Mouse (Mus musculus) hindbrain, embryonic 11.5 days (tissue): ENCODE results near the gene Rpp21. TPM values are rescaled to one million over a fixed set of nuclear protein-coding genes. Genes with fewer than 3 reads are reported as not detected.

Experiments
- ATAC-seq: fragments of 200-750 bp; cut with Nextera tagmentation; 2 replicates; pipeline ENCODE4 v1.8.0; 2017; ENCODE audit warnings: mild to moderate bottlenecking, moderate TSS enrichment, moderate library complexity; ENCODE audit not compliant: low FRiP score
- DNase-seq: peaks from one replicate; pipeline ENCODE4 v3.0.0-alpha.2; 2015; ENCODE audit warnings: low spot score
- H3K27ac ChIP-seq: fragments of 300-500 bp; sonication (generic); 2 replicates; pipeline ENCODE4 v1.5.1; 2014; ENCODE audit warnings: mild to moderate bottlenecking, low read depth, low read length
- H3K27me3 ChIP-seq: fragments of 300-500 bp; sonication (generic); 2 replicates; pipeline ENCODE4 v1.6.1; 2014; ENCODE audit warnings: mild to moderate bottlenecking, low read length, moderate library complexity, mixed read lengths; ENCODE audit not compliant: control insufficient read depth, insufficient read depth
- H3K36me3 ChIP-seq: fragments of 300-500 bp; sonication (generic); 2 replicates; pipeline ENCODE4 v1.6.1; 2014; ENCODE audit warnings: mild to moderate bottlenecking, low read length, moderate library complexity, mixed read lengths; ENCODE audit not compliant: control insufficient read depth, insufficient read depth
- H3K4me1 ChIP-seq: fragments of 300-500 bp; sonication (generic); replicated peaks from 2 replicates; pipeline ENCODE4 v1.6.1; 2014; ENCODE audit warnings: low read length, mixed read lengths; ENCODE audit not compliant: control insufficient read depth, insufficient read depth
- H3K4me2 ChIP-seq: fragments of 300-500 bp; sonication (generic); replicated peaks from 2 replicates; pipeline ENCODE4 v1.6.1; 2014; ENCODE audit warnings: mild to moderate bottlenecking, low read depth, low read length
- H3K4me3 ChIP-seq: fragments of 300-500 bp; sonication (generic); 2 replicates; pipeline ENCODE4 v1.5.1; 2014; ENCODE audit warnings: low read depth, low read length
- H3K9ac ChIP-seq: fragments of 300-500 bp; sonication (generic); 2 replicates; pipeline ENCODE4 v1.6.1; 2014; ENCODE audit warnings: low read depth, low read length
- H3K9me3 ChIP-seq: fragments of 300-500 bp; sonication (generic); 2 replicates; pipeline ENCODE4 v1.6.1; 2016; ENCODE audit warnings: low read length; ENCODE audit not compliant: control insufficient read depth
- WGBS: fragments of 180-500 bp; shearing (Covaris S2); extraction: QIAGEN DNeasy Blood & Tissue Kit; methylation state at CpG from one replicate; pipeline ENCODE4 v1.1.7; 2014; 5-methylcytosine and 5-hydroxymethylcytosine counted together
- polyA plus RNA-seq: library from polyadenylated mRNA; unstranded; fragments of >200 nt; fragmentation: Nextera tagmentation; extraction: Ambion mirVana; gene quantifications from 2 replicates; pipeline ENCODE4 v1.2.1, GENCODE M21; 2014

The Rpp21 gene
- polyA plus RNA-seq, 1 experiment from 2014 or later = 91.0 TPM

DNA sequence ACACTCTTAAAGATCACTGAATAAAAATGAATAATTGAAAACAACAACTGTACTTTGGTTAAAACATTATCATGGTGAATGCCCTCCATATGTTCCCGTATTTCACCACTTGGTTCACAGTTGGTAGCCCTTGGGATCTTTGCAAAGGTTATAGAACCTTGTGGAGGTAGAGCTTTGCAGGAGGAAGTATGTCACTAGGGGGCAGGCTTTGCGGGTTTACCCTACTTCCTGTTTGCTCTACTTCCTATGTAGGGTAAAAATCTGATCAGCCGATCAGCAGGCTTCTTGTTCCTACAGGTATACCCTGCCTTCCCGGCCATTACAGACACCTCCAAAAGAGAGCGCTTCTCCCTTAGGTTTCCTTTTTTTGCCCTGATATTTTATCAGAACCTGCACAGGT lies 8.0 kb upstream of the Rpp21 start:
- H3K27me3 ChIP-seq = no peaks in the 10 kb centered on the region
- H3K4me1 ChIP-seq = no peaks in the 10 kb centered on the region
- DNase-seq = no peak
- no peak overlapping the region for H3K4me3 ChIP-seq
- no peak overlapping the region for H3K27ac ChIP-seq
- ATAC-seq = no peak
- no peaks in the 10 kb centered on the region for H3K36me3 ChIP-seq
- WGBS = 78% methylated on average over 5 of the region's 5 CpGs
- H3K4me2 ChIP-seq = no peak overlapping the region
- no peaks in the 10 kb centered on the region for H3K9me3 ChIP-seq
- H3K9ac ChIP-seq = no peak overlapping the region

DNA sequence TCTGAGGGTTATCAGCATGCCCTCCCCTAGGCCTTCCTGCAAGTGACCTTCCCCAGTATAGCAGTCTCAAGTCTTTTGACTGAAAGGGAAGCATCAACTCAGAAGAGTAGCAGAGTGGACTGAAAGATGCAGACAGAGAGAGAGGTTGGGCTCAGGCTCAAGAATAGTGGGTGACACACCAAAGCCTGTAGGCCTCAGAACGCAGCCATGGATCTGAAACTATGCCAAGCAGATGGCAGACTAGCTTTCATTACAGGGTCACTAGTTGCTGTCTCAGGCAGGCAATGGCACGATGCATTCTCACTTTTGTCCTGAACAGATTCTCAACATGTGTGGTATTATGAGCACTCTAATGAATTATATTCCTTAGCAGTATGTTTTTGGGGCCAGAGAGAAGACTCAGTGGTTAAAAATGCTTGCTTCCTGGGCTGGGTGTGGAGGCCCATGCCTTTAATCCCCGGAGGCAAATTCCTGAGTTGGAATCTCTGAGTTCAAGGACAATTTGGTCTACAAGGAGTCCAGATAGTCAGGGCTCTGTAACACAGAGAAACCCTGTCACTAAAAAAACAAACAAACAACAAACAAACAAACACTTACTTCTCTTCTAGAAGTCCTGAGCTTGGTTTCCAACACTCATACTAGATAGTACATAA lies 6.5 kb upstream of the Rpp21 start:
- no peaks in the 10 kb centered on the region for H3K27me3 ChIP-seq
- H3K4me2 ChIP-seq = no peak overlapping the region
- ATAC-seq (no peak), DNase-seq (no peak)
- H3K9me3 ChIP-seq = no peaks in the 10 kb centered on the region
- no peak overlapping the region for H3K9ac ChIP-seq
- no peak overlapping the region for H3K27ac ChIP-seq
- H3K36me3 ChIP-seq = peaks cover 4% of the 10 kb centered on the region; the same call in 1 of the 2 replicates
- WGBS = 89% methylated on average over 3 of the region's 3 CpGs
- no peaks in the 10 kb centered on the region for H3K4me1 ChIP-seq
- H3K4me3 ChIP-seq = no peak overlapping the region

DNA sequence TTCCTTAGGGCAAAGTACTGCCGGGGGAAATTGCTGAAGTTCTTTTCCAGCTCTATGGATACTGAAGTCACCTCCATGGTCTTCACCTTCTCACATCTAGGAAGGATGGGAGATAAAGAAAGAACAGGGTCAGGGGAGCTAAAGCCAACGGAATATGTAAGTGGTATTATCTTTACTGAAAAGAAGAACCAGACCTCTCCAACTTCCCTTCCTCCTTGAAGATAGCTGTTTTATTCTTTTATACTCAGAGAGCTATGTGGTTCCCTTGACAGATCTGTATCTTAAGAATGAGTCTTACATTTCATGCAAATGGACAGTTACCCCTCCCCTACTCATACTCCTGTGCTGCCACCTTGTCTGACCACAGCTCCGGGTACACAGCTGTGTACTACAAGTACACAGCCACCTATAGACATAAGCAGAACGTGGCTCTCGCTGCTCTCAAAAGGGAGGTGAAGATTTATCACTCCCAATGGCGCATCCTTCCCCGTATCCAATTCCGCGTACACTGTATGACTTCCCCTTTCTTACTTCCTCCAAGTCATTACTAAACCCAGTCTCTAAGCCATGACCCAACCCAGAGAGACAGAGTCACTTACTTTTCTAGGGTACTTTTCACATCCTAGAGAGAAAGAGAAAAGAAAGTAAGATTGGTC lies 3.8 kb upstream of the Rpp21 start:
- ATAC-seq (no peak), DNase-seq (no peak)
- 89% methylated on average over 9 of the region's 9 CpGs for WGBS
- Histone ChIP-seq H3K27me3 (no peaks in the 10 kb centered on the region), H3K36me3 (peaks cover 4% of the 10 kb centered on the region; the same call in 1 of the 2 replicates), H3K4me3 (no peak overlapping the region), H3K9me3 (no peaks in the 10 kb centered on the region), H3K27ac (no peak overlapping the region), H3K4me1 (no peaks in the 10 kb centered on the region), H3K4me2 (no peak overlapping the region), H3K9ac (no peak overlapping the region)

DNA sequence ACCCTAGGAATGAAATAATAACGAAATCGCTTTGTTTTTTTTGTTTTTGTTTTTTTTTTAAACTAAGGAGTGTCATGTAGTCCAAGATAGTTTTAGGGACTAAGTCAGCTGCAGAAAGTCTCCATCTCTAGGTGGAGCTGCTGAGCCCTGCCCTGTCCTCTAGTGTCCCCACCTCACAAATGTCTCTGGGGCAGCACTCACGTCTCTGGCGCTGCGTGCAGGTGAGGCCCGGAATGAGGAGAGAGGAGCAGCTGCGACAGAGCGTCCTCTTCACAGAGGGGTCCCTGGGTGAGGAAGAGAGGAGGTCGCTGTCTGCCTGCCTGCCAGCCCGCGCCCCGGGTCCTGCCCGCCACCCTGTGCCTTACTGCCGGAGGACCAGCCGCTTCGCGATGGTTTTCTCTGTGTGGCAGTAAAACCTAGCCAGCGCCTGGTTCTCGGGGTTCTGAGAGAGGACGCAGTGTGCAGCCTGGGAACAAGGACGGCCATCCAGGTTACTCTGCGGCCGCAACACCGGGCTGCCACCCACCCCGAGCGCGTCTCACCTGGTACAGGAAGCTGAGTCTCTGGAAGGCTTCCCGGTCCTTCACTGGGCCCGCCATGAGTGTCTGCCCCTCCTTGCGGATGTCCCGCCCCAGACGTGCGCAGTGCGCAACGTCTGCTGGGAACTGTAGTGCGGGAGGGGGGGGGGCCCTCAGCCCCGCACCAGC lies 475 bp downstream of the Rpp21 start:
- H3K27ac ChIP-seq = 0 out of 2 replicates have a peak overlapping the region, but pooled peaks have one; percentile 18
- H3K4me2 ChIP-seq = peak overlapping the region; percentile 39
- H3K4me3 ChIP-seq = peak overlapping the region; percentile 55
- DNase-seq (peak; percentile 79), ATAC-seq (peak; percentile 97)
- peak overlapping the region; percentile 68 for H3K9ac ChIP-seq
- H3K36me3 ChIP-seq = peaks cover 4% of the 10 kb centered on the region; the same call in 1 of the 2 replicates
- H3K4me1 ChIP-seq = no peaks in the 10 kb centered on the region
- no peaks in the 10 kb centered on the region for H3K9me3 ChIP-seq
- H3K27me3 ChIP-seq = no peaks in the 10 kb centered on the region; the same call in 1 of the 2 replicates
- WGBS = under 1% methylated on average over 37 of the region's 37 CpGs

DNA sequence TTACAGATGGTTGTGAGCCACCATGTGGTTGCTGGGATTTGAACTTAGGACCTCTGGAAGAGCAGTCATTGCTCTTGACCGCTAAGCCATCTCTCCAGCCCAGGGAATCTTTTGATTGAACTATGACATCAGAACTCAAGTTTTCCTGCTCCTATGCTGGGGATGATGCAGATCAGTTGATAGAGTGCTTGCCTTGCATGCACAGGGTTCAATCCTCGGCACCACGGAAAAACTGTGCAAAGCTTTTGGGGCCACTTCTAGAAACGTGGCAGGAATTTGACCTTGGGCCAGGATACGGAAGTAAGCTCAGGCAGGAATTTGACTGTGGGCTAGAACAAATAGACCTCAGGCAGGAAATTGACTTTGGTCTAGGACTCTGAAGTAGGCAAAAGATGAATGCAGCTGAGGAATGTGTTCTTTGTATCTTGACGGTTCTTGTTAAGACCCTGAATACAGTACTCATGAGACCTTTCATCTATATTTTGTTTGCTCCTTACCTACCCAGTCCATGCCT lies 4.7 kb downstream of the Rpp21 start:
- H3K4me2 ChIP-seq = no peak overlapping the region
- no peak overlapping the region for H3K27ac ChIP-seq
- WGBS = 67% methylated on average over 6 of the region's 6 CpGs
- H3K9me3 ChIP-seq = no peaks in the 10 kb centered on the region
- no peak overlapping the region for H3K9ac ChIP-seq
- H3K4me3 ChIP-seq = no peak overlapping the region
- DNase-seq (no peak), ATAC-seq (no peak)
- H3K36me3 ChIP-seq = no peaks in the 10 kb centered on the region
- H3K27me3 ChIP-seq = peaks cover 11% of the 10 kb centered on the region
- H3K4me1 ChIP-seq = no peaks in the 10 kb centered on the region

DNA sequence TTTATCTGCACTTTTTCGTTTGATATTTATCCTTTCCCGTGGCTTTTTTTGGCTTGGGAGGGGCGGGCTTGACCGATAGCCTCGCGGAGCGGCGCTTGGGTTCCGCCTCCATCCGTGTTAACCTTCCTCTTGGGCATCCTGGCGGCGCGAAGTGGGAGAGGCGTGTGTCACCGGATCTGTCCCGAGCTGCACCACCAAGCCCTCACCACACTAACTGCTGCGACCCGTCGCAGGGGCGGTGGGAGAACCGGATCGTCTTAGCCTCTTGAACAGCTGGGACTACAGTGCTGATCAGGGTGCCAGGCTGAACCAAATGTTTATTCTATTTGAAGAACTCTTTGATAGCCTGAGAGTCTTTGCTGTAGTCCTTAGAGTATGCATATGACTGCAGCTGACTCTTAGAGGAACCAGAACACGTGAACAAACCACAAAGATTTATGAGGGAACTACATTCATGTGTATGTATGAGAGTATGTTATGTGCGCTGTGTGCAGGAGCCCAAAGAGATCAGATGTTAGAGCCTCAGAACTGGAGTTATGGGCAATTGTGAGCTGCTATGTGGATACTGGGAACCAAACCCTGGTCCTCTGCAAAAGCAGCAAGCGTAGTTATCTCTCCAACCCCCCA lies 5.5 kb downstream of the Rpp21 start:
- ATAC-seq = no peak

DNA sequence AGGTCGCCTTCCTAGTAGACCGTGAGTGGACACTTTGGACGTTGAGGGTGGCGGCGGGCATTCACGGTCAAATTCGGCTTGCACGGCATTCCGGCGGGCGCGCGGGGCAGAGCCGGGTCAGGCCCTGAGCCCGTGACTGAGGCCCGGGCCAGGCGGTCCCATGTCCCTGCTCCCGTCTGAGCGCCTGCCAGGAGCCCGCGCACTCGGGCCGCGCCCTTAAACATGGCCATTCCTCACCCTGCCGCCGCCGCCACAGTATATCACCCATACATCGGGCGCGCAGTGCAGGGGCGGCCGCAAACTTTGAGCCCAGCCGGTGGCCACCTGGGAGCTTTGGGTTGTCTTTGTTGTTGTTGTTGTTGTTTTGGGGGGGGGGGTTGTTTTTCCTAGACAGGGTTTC lies 9.0 kb downstream of the Rpp21 start:
- Histone ChIP-seq H3K36me3 (no peaks in the 10 kb centered on the region), H3K27me3 (peaks cover 11% of the 10 kb centered on the region), H3K27ac (no peak overlapping the region), H3K4me1 (no peaks in the 10 kb centered on the region), H3K9ac (no peak overlapping the region), H3K4me2 (no peak overlapping the region), H3K9me3 (no peaks in the 10 kb centered on the region), H3K4me3 (no peak overlapping the region)
- no peak for ATAC-seq
- WGBS = 22% methylated on average over 33 of the region's 33 CpGs
- no peak for DNase-seq

More for the DNA sequence above, 5.5 kb downstream of the Rpp21 start:
- peak; percentile 39 for DNase-seq
- H3K27ac ChIP-seq = no peak overlapping the region
- peaks cover 11% of the 10 kb centered on the region for H3K27me3 ChIP-seq
- peak overlapping the region; percentile 18; the same call in 1 of the 2 replicates for H3K4me3 ChIP-seq
- H3K9me3 ChIP-seq = no peaks in the 10 kb centered on the region
- peak overlapping the region; percentile 26; the same call in 1 of the 2 replicates for H3K4me2 ChIP-seq
- H3K36me3 ChIP-seq = no peaks in the 10 kb centered on the region
- H3K9ac ChIP-seq = no peak overlapping the region
- no peaks in the 10 kb centered on the region for H3K4me1 ChIP-seq
- WGBS = 14% methylated on average over 25 of the region's 25 CpGs

DNA sequence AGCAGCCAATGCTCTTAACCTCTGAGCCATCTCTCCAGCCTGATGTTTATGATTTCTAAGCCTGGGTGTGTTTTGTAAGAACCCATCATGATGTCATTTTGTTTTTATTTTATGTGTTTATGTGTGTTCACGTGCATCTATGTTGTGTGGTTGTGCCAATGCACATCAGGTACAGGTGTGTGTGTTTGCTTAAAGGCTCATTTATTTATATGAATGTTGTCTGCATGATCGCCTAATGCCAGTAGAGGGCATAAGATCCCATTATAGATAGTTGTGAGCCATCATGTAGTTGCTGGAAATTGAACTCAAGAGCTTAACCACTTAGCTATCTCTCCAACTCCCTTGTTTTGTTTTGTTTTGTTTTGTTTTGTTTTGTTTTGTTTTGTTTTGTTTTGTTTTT lies 12.1 kb downstream of the Rpp21 start:
- WGBS = 82% methylated on average over 2 of the region's 2 CpGs

More for the DNA sequence above, 12.1 kb downstream of the Rpp21 start:
- no peak for ATAC-seq
- H3K9ac ChIP-seq = no peak overlapping the region
- no peaks in the 10 kb centered on the region for H3K4me1 ChIP-seq
- no peak for DNase-seq
- no peak overlapping the region for H3K4me2 ChIP-seq
- peaks cover 11% of the 10 kb centered on the region for H3K27me3 ChIP-seq
- H3K27ac ChIP-seq = no peak overlapping the region
- H3K4me3 ChIP-seq = no peak overlapping the region
- H3K36me3 ChIP-seq = no peaks in the 10 kb centered on the region
- no peaks in the 10 kb centered on the region for H3K9me3 ChIP-seq
